Mouse (Mus musculus): ENCODE results near the gene Gm20388.

- TF ChIP-seq EP300 (IDR thresholded peaks at IDR 0.05; ENCODE audit: insufficient read depth, low read depth, low read length) (no peak), POLR2A (IDR thresholded peaks at IDR 0.05; ENCODE audit: insufficient read depth, low read length) (no peak)
Observed at GRCm38 (mm10) chr8:122568881-122569309, 2658.3 kb downstream of the Gm20388 start.

Measured in ES-Bruce4 (cell line).